In the genomic region with DNA sequence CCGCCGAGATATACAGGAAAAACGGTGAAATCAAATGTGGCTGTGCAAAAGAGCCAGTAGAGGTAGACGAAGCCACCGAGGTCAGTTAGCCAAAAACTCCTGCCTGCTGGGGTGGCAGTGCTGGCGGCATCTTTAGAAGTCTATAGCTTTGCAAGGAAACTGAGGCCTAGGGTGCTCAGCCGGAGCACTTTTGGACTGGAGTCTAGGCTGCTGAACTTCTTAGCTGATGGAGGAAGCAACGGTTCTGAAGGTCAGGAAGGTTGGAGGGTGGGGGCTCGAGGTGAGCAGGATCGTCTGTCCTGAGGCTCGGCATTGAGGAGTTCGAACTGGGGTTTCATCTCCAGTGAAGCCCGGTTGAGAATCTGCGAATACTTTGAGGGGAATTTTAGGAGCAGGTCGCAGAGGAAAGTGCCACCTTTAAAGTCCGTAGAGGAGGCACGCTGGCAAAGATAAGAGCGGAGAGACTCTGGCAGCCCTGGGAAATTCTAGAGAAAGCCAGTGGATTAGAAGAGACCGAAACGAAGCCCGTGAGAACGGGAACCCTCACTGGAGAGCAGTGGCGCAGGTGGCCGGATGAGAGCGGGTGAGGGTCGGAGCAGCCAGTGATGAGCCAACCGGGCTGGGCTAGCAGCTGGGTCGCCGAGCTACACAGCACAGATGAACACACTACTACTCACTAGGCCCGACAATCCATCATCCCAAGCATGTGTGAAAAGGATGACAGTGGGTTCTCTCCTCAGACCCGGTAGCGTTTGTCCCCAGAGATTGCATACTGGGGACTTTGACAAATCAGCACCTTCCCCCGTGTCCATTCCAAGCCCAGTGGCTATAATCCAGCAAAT, we compare ENCODE assay signal across 8 mouse cellular contexts.
DNase-seq lines count a peak whose midpoint lies in the region; TF ChIP-seq lines count a peak whose summit lies in the region.

No protein-coding gene starts in this region.

- H3K4me1 ChIP-seq in embryonic fibroblast, embryonic 13.5 days (ENCODE audit: control insufficient read depth, insufficient read depth, low read length), result peaks cover 9% of the 10 kb centered on the region

- H3K27me3 ChIP-seq in splenic B cell, adult 2 months (ENCODE audit: control insufficient read depth, insufficient read depth, low read length, poor library complexity, severe bottlenecking), result no peaks in the 10 kb centered on the region

- TF ChIP-seq POLR2A in embryonic fibroblast, embryonic 13.5 days (IDR thresholded peaks at IDR 0.05; ENCODE audit: low read depth, low read length), result no peak

- peak overlapping the region; percentile 64 for H3K4me3 ChIP-seq in embryonic fibroblast, embryonic 13.5 days (ENCODE audit: insufficient read depth, low read length)

- TF ChIP-seq CTCF in embryonic fibroblast, embryonic 13.5 days (IDR thresholded peaks at IDR 0.05; ENCODE audit: borderline replicate concordance, insufficient read depth, low read length), result no peak

- no peaks in the 10 kb centered on the region for H3K36me3 ChIP-seq in splenic B cell, adult 2 months (ENCODE audit: control insufficient read depth, insufficient read depth, low read length, poor library complexity, severe bottlenecking)

- peak; percentile 48 to 57 for DNase-seq in cerebellum, postnatal 10 days
- DNase-seq in cerebellum, adult 11-12 months, result no peak
- DNase-seq in CD4-positive, CD25-positive, alpha-beta regulatory T cell, adult 2 months (ENCODE audit: low read depth, low spot score), result peak; percentile 39
- peak; percentile 48 for DNase-seq in induced T-regulatory cell, adult 2 months (ENCODE audit: low read depth)
- peak; percentile 37 for DNase-seq in lung, postnatal 14 days
- peak; percentile 36 for DNase-seq in splenic B cell, adult 2 months (ENCODE audit: low read depth, low spot score)
- DNase-seq in gastrocnemius, postnatal 10 days, result no peak

- 0 out of 2 replicates have a peak overlapping the region, but pooled peaks have one; percentile 12 for H3K27ac ChIP-seq in embryonic fibroblast, embryonic 13.5 days (ENCODE audit: insufficient read depth, low read length)

Comparison
In these comparisons a context has a peak if more than half of its experiments do, and no peak if none do; other contexts are left out.
1. DNase-seq: peak in cerebellum, postnatal 10 days (2 of 2), CD4-positive, CD25-positive, alpha-beta regulatory T cell, adult 2 months (single experiment), induced T-regulatory cell, adult 2 months (single experiment), lung, postnatal 14 days (single experiment) and splenic B cell, adult 2 months (single experiment); none in cerebellum, adult 11-12 months (single experiment) and gastrocnemius, postnatal 10 days (single experiment).